Mouse (Mus musculus) kidney, embryonic 15.5 days (tissue): ENCODE measurements at regions not wholly inside any gene's neighbourhood (a gene's known extent, or its start where the extent isn't known, plus 50 kb on each side); places are given as distances from the start of the nearest gene placed in this dataset.

ENCODE experiments used
- ATAC-seq: fragments of 200-750 bp; cut with Nextera tagmentation; replicated peaks from 2 replicates; pipeline ENCODE4 v1.8.0; 2017; ENCODE audit warnings: moderate TSS enrichment; ENCODE audit not compliant: low FRiP score
- H3K27ac ChIP-seq: fragments of 300-500 bp; sonication (generic); 2 replicates; pipeline ENCODE4 v1.5.1; 2015; ENCODE audit warnings: mild to moderate bottlenecking, inconsistent platforms
- H3K27me3 ChIP-seq: fragments of 300-500 bp; sonication (generic); 2 replicates; pipeline ENCODE4 v1.6.1; 2015; ENCODE audit warnings: inconsistent platforms
- H3K36me3 ChIP-seq: fragments of 300-500 bp; sonication (generic); 2 replicates; pipeline ENCODE4 v1.6.1; 2015; ENCODE audit warnings: inconsistent platforms
- H3K4me1 ChIP-seq: fragments of 300-500 bp; sonication (generic); 2 replicates; pipeline ENCODE4 v1.6.1; 2015; ENCODE audit warnings: inconsistent platforms
- H3K4me2 ChIP-seq: fragments of 300-500 bp; sonication (generic); 2 replicates; pipeline ENCODE4 v1.6.1; 2015; ENCODE audit warnings: moderate library complexity, mild to moderate bottlenecking, inconsistent platforms
- H3K4me3 ChIP-seq: fragments of 300-500 bp; sonication (generic); replicated peaks from 2 replicates; pipeline ENCODE4 v1.5.1; 2015; ENCODE audit warnings: mild to moderate bottlenecking, inconsistent platforms
- H3K9ac ChIP-seq: fragments of 300-500 bp; sonication (generic); 2 replicates; pipeline ENCODE4 v1.6.1; 2015; ENCODE audit warnings: mild to moderate bottlenecking, inconsistent platforms
- H3K9me3 ChIP-seq: fragments of 300-500 bp; sonication (generic); replicated peaks from 2 replicates; pipeline ENCODE4 v1.6.1; 2016; ENCODE audit warnings: inconsistent platforms
- WGBS: fragments of 180-500 bp; shearing (Covaris S2); methylation state at CpG from one replicate; pipeline ENCODE4 v1.1.7; 2015; ENCODE audit warnings: mixed read lengths; 5-methylcytosine and 5-hydroxymethylcytosine counted together

GRCm38 (mm10) chr13:111170269-111171165 is 84.3 kb upstream of the Actbl2 start:
- Histone ChIP-seq H3K36me3 (no peaks in the 10 kb centered on the region), H3K27me3 (no peaks in the 10 kb centered on the region), H3K4me1 (no peaks in the 10 kb centered on the region), H3K9ac (no peak overlapping the region), H3K9me3 (no peaks in the 10 kb centered on the region), H3K4me3 (no peak overlapping the region), H3K27ac (no peak overlapping the region), H3K4me2 (no peak overlapping the region)
- ATAC-seq = no peak
- WGBS = 84% methylated on average over 5 of the region's 5 CpGs

DNA sequence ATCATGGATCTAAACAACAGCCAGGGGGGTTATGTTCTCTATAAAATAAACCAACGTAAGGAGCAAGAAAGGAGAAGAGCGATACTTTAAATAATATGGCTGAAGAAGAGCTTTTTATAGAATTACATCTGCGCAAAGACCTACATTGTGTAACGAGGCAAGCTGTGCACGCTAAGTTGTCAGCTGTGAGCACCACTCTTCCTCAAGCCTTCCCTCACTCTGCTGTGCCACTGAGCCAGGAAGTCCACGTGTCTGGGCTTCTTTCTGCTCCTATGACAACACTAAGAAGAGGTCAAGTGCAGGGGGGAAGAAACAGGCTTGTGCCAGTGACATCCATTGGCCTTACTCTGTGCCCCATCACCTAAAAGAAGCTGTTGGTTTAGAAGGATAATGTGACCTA is 75.6 kb upstream of the Actbl2 start:
- H3K4me2 ChIP-seq = no peak overlapping the region
- H3K9ac ChIP-seq = no peak overlapping the region
- no peak for ATAC-seq
- H3K4me3 ChIP-seq = no peak overlapping the region
- no peak overlapping the region for H3K27ac ChIP-seq
- no peaks in the 10 kb centered on the region for H3K36me3 ChIP-seq
- H3K27me3 ChIP-seq = no peaks in the 10 kb centered on the region
- no peaks in the 10 kb centered on the region for H3K9me3 ChIP-seq
- no peaks in the 10 kb centered on the region for H3K4me1 ChIP-seq
- WGBS = 82% methylated on average over 6 of the region's 6 CpGs

- Histone ChIP-seq H3K27me3 (no peaks in the 10 kb centered on the region), H3K36me3 (no peaks in the 10 kb centered on the region), H3K27ac (no peak overlapping the region), H3K4me1 (no peaks in the 10 kb centered on the region), H3K9ac (no peak overlapping the region), H3K4me2 (no peak overlapping the region), H3K9me3 (no peaks in the 10 kb centered on the region), H3K4me3 (no peak overlapping the region)
- no peak for ATAC-seq
- 51% methylated on average over 2 of the region's 2 CpGs for WGBS
Observed at GRCm38 (mm10) chr13:111183293-111183692, 71.5 kb upstream of the Actbl2 start.

GRCm38 (mm10) chr13:111185799-111186198 is 69.0 kb upstream of the Actbl2 start:
- Histone ChIP-seq H3K36me3 (no peaks in the 10 kb centered on the region), H3K4me1 (no peaks in the 10 kb centered on the region), H3K4me3 (no peak overlapping the region), H3K27ac (peak overlapping the region; percentile 37; the same call in 1 of the 2 replicates), H3K27me3 (no peaks in the 10 kb centered on the region), H3K9me3 (no peaks in the 10 kb centered on the region), H3K4me2 (no peak overlapping the region), H3K9ac (no peak overlapping the region)
- ATAC-seq = peak; percentile 54
- WGBS = 14% methylated on average over 4 of the region's 4 CpGs

DNA sequence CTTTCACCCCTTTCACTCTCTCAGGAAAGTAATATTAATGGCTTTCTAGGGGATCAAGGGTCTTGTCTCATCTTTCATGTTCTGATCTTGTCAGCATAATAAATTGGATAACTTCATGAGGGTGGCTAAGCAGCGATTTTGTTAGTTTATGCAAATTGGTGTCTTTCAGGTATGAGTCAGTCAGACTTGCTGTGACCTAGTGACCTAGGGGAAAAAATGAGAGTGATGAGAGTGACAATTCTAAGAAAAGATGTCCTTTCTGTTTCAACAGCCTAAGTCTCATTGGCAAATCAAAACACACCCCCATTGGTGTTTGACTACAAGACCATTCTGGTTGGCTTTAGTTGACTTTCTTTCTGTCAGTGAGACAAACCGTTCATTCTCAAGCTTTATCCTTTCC is 68.0 kb upstream of the Actbl2 start:
- no peaks in the 10 kb centered on the region for H3K36me3 ChIP-seq
- no peaks in the 10 kb centered on the region for H3K9me3 ChIP-seq
- H3K27me3 ChIP-seq = no peaks in the 10 kb centered on the region
- ATAC-seq = no peak
- no peaks in the 10 kb centered on the region for H3K4me1 ChIP-seq
- WGBS = 82% methylated on average over 2 of the region's 2 CpGs
- H3K9ac ChIP-seq = no peak overlapping the region
- no peak overlapping the region for H3K4me3 ChIP-seq
- H3K4me2 ChIP-seq = no peak overlapping the region
- H3K27ac ChIP-seq = no peak overlapping the region

DNA sequence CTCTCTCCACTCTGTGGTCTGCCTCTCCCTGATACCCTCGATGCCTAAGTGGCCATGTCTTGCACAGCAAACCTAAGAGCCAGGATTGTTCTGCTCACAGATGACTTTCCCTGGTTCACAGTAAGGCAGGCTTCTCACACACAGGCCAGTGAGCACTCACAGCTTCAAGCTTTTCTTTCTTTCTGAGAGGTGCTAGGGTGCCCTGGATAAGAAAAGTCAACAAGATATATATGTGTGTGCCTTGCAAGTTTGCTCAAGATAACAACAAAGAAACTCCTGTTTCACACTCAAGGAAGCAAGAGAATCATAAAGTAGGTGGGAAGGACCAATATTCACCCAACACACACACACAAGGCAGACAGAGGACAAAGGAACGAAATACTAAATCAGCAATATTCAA is 60.9 kb upstream of the Actbl2 start:
- no peak for ATAC-seq
- WGBS = 89% methylated on average over 2 of the region's 2 CpGs
- Histone ChIP-seq H3K27me3 (no peaks in the 10 kb centered on the region), H3K9me3 (no peaks in the 10 kb centered on the region), H3K4me3 (no peak overlapping the region), H3K9ac (no peak overlapping the region), H3K36me3 (no peaks in the 10 kb centered on the region), H3K4me2 (no peak overlapping the region), H3K4me1 (no peaks in the 10 kb centered on the region), H3K27ac (no peak overlapping the region)

DNA sequence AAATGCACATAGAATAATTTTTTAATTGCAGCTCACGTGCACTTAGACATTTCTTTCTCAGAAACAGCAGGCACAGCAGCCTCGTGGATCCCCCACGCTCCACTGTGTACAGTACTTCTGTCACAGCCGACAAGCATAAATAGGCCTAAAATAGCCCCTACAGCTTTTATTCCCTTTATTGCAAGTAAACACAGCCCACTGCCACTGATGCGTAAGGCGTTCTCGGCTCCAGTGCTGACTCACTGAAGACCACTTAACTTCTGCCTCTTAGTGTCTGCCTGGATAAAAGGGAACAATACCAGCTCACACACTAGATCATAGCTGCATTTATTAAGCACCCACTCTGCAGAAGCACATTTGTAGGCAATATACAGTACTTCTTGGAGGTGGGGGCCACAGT is 60.5 kb upstream of the Actbl2 start:
- no peaks in the 10 kb centered on the region for H3K36me3 ChIP-seq
- 53% methylated on average over 7 of the region's 7 CpGs for WGBS
- H3K9ac ChIP-seq = no peak overlapping the region
- no peak overlapping the region for H3K27ac ChIP-seq
- no peak for ATAC-seq
- no peaks in the 10 kb centered on the region for H3K27me3 ChIP-seq
- no peaks in the 10 kb centered on the region for H3K9me3 ChIP-seq
- no peaks in the 10 kb centered on the region for H3K4me1 ChIP-seq
- no peak overlapping the region for H3K4me2 ChIP-seq
- no peak overlapping the region for H3K4me3 ChIP-seq

DNA sequence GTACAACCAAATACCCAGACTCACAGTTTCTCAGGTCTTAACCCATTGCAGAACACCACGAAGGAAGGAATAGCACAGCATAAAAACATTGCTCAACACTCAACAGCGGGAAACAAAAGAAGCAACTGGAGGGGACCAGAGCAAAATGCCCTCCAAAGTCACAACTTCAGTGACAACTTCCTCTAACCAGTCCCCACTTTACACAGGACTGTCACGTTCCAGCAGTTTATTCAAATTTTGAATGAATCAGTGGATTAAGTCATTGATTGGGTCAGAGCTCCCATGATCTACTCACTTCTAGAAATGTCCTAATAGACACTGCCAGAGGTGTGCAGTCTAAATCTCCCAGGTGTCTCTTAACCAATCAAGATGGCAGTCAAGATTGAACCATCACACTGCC is 53.3 kb upstream of the Actbl2 start:
- H3K9me3 ChIP-seq = no peaks in the 10 kb centered on the region
- H3K4me2 ChIP-seq = no peak overlapping the region
- H3K36me3 ChIP-seq = no peaks in the 10 kb centered on the region
- H3K4me1 ChIP-seq = 0 out of 2 replicates have a peak, but pooled peaks cover 3% of the 10 kb centered on the region
- H3K27ac ChIP-seq = no peak overlapping the region
- ATAC-seq = no peak
- WGBS = 89% methylated on average over 3 of the region's 3 CpGs
- no peak overlapping the region for H3K9ac ChIP-seq
- no peak overlapping the region for H3K4me3 ChIP-seq
- H3K27me3 ChIP-seq = no peaks in the 10 kb centered on the region

DNA sequence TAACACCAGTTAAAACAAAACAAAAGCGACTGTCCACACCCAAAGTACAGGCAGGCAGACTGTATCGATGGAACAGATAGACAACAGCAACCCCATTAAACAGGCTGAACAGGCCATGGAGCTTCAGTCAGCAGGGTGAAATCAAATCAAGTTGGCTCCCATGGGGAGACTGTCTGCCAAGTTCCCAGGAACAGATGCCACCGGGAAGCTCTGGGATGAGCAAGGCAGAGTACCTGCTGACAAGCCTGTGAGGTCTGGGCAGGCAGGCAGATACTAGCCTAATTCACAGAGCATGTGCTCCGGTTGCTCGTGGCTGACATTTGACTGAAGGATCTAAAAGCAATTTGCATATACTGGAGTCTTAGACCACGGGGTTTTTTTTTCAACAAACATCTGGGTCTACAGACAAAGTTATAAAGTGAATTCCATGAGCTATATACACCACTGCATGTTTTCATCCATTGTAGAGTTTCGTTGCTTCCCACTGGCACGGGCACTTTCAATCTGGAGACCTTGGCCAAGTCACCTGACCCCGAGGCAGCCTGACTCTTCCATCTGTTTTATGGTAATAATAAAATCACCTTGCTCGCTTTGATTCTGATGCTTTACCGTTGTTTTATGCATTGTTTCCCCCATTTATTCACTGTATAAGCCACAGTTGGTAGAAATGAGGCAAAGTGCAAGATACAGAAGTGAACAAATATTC is 50.1 kb upstream of the Actbl2 start:
- Histone ChIP-seq H3K4me3 (no peak overlapping the region), H3K36me3 (no peaks in the 10 kb centered on the region), H3K27me3 (no peaks in the 10 kb centered on the region), H3K9me3 (no peaks in the 10 kb centered on the region), H3K27ac (no peak overlapping the region), H3K4me2 (no peak overlapping the region), H3K9ac (no peak overlapping the region), H3K4me1 (0 out of 2 replicates have a peak, but pooled peaks cover 3% of the 10 kb centered on the region)
- WGBS = 85% methylated on average over 11 of the region's 11 CpGs
- no peak for ATAC-seq
